Mouse (Mus musculus): Measurements from ENCODE around the gene Plekhs1.

GRCm38 (mm10) chr19:56474869-56475550 lies 13.6 kb downstream of the Plekhs1 start:
- no peak for TF ChIP-seq CTCF (IDR thresholded peaks at IDR 0.05; ENCODE audit: borderline replicate concordance, extremely low read depth, insufficient read depth, insufficient read length)
- no peak for TF ChIP-seq POLR2A (IDR thresholded peaks at IDR 0.05; ENCODE audit: borderline replicate concordance, extremely low read depth, insufficient read depth, insufficient read length, poor library complexity, severe bottlenecking)
